Mouse (Mus musculus) G1E (cell line): ENCODE measurements around the gene Jak1.

Source experiments
- CTCF ChIP-seq: IDR thresholded peaks from 2 replicates; pipeline ENCODE4 v1.5.1; 2012; ENCODE audit warnings: low read depth, low read length, inconsistent platforms, mixed read lengths
- GATA1 ChIP-seq: IDR thresholded peaks from 2 replicates; pipeline ENCODE4 v1.6.1; 2012; ENCODE audit warnings: borderline replicate concordance, low read length, inconsistent platforms, mixed read lengths
- GATA2 ChIP-seq: IDR thresholded peaks from 2 replicates; pipeline ENCODE4 v1.6.1; 2012; ENCODE audit warnings: low read depth, low read length, inconsistent platforms, borderline replicate concordance
- POLR2AphosphoS5 ChIP-seq: IDR thresholded peaks from 2 replicates; pipeline ENCODE4 v1.6.1; 2012; ENCODE audit warnings: low read depth, low read length, inconsistent platforms; ENCODE audit not compliant: insufficient replicate concordance
- TAL1 ChIP-seq: conservative IDR thresholded peaks from 2 replicates; pipeline ENCODE4 v1.6.1; 2012; ENCODE audit warnings: low read depth, low read length, inconsistent platforms, mixed read lengths

GRCm38 (mm10) chr4:101234753-101235152, 30.3 kb downstream of the Jak1 start:
- no peak for TF ChIP-seq CTCF
- TF ChIP-seq GATA1 = no peak
- no peak for TF ChIP-seq POLR2AphosphoS5
- no peak for TF ChIP-seq TAL1
- no peak for TF ChIP-seq GATA2
